Mouse (Mus musculus) cerebellum, postnatal 4 days (tissue): ENCODE data around the gene Muc20.

Experiments
- DNase-seq, 2 experiments: peaks; one replicate each; pipeline ENCODE4 v3.0.0; 2022; ENCODE audit warnings: low spot score in 2 of 2, mixed read lengths in 1 of 2

Muc20 gene

GRCm38 (mm10) chr16:32797426-32797689 lies at the start of gene Muc20:
Muc20 (minus strand) TSS chr16:32797435.
- DNase-seq: no peak

- no peak for DNase-seq
These were observed 34.3 kb upstream of the Muc20 start for GRCm38 (mm10) chr16:32831501-32831900.

GRCm38 (mm10) chr16:32829104-32829503 lies 31.9 kb upstream of the Muc20 start:
- DNase-seq: no peak

- DNase-seq: no peak
These were observed 29.3 kb upstream of the Muc20 start for GRCm38 (mm10) chr16:32826521-32826920.

- DNase-seq: no peak
These were observed 28.1 kb upstream of the Muc20 start for GRCm38 (mm10) chr16:32825380-32825779.

- DNase-seq: no peak
These were observed 26.8 kb upstream of the Muc20 start for GRCm38 (mm10) chr16:32824061-32824460.

GRCm38 (mm10) chr16:32823487-32823886 lies 26.3 kb upstream of the Muc20 start:
- no peak for DNase-seq

GRCm38 (mm10) chr16:32822881-32823280 lies 25.6 kb upstream of the Muc20 start:
- no peak for DNase-seq

GRCm38 (mm10) chr16:32822450-32822827 lies 25.2 kb upstream of the Muc20 start:
- no peak for DNase-seq

GRCm38 (mm10) chr16:32821772-32822449 lies 24.7 kb upstream of the Muc20 start:
- DNase-seq: no peak

- DNase-seq: no peak
These were observed 21.2 kb upstream of the Muc20 start for GRCm38 (mm10) chr16:32818441-32818840.

GRCm38 (mm10) chr16:32818036-32818435 lies 20.8 kb upstream of the Muc20 start:
- no peak for DNase-seq

- no peak for DNase-seq
These were observed 17.9 kb upstream of the Muc20 start for GRCm38 (mm10) chr16:32815160-32815605.

- DNase-seq: no peak
These were observed 17.3 kb upstream of the Muc20 start for GRCm38 (mm10) chr16:32814539-32814938.

GRCm38 (mm10) chr16:32813771-32814170 lies 16.5 kb upstream of the Muc20 start:
- no peak for DNase-seq

- DNase-seq: no peak
These were observed 16.1 kb upstream of the Muc20 start for GRCm38 (mm10) chr16:32813362-32813761.

GRCm38 (mm10) chr16:32812888-32813361 lies 15.7 kb upstream of the Muc20 start:
- peak; percentile 69 to 82 for DNase-seq

GRCm38 (mm10) chr16:32810321-32810720 lies 13.1 kb upstream of the Muc20 start, which contains the start of gene Smbd1:
Smbd1 (minus strand) TSS chr16:32810477.
- no peak for DNase-seq

- DNase-seq: no peak
These were observed 10.4 kb upstream of the Muc20 start for GRCm38 (mm10) chr16:32807408-32808185.

- DNase-seq: no peak
These were observed 7.9 kb upstream of the Muc20 start for GRCm38 (mm10) chr16:32805151-32805550.

GRCm38 (mm10) chr16:32803901-32804300 lies 6.7 kb upstream of the Muc20 start:
- no peak for DNase-seq

GRCm38 (mm10) chr16:32803252-32803853 lies 6.1 kb upstream of the Muc20 start:
- peak; percentile 44 to 80 for DNase-seq
